Mouse (Mus musculus): ENCODE results near the gene Psme3. TPM values are rescaled to one million over a fixed set of nuclear protein-coding genes. Genes with fewer than 3 reads are reported as not detected.

Psme3 gene
- total and polyA plus RNA-seq, 2 experiments from 2014 or later: 74.0 to 76.5 TPM

DNA sequence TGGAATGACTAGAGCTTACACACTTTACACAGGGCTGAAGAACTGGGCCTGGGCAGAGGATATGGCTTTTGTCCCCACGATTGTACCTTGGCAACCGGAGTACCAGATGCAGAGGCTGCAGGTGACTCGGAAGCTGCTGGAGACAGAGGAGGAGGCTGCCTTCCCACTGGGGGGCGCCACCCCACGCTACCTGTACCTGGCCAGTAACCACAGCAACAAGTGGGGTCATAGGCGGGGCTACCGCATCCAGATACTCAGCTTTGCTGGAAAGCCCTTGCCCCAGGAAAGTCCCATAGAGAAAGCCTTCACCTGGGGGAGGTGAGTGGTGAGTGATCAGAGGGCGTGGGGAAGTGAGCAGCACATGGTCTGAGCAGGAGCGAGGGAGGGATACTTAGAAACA is 19.7 kb downstream of the Psme3 start:
- no peak overlapping the region for H3K4me3 ChIP-seq (ENCODE audit: low read depth, low read length)
- H3K4me2 ChIP-seq (ENCODE audit: low read depth, low read length, poor library complexity, severe bottlenecking): no peak overlapping the region
- 89% methylated on average over 9 of the region's 9 CpGs for WGBS
- DNase-seq (ENCODE audit: low spot score) (no peak), ATAC-seq (ENCODE audit: low FRiP score) (no peak)
- H3K27me3 ChIP-seq (ENCODE audit: insufficient read depth, low read length): no peaks in the 10 kb centered on the region
- TF ChIP-seq CTCF (IDR thresholded peaks at IDR 0.05): no peak
- no peaks in the 10 kb centered on the region for H3K9me3 ChIP-seq (ENCODE audit: low read length)
- no peak overlapping the region for H3K27ac ChIP-seq (ENCODE audit: low read depth, low read length)
- no peaks in the 10 kb centered on the region for H3K36me3 ChIP-seq (ENCODE audit: insufficient read depth, low read length)
- no peak overlapping the region for H3K9ac ChIP-seq (replicated peaks; ENCODE audit: low read length, poor library complexity, severe bottlenecking)
- peaks cover 11% of the 10 kb centered on the region; the same call in 1 of the 2 replicates for H3K4me1 ChIP-seq (ENCODE audit: insufficient read depth, low read length)

DNA sequence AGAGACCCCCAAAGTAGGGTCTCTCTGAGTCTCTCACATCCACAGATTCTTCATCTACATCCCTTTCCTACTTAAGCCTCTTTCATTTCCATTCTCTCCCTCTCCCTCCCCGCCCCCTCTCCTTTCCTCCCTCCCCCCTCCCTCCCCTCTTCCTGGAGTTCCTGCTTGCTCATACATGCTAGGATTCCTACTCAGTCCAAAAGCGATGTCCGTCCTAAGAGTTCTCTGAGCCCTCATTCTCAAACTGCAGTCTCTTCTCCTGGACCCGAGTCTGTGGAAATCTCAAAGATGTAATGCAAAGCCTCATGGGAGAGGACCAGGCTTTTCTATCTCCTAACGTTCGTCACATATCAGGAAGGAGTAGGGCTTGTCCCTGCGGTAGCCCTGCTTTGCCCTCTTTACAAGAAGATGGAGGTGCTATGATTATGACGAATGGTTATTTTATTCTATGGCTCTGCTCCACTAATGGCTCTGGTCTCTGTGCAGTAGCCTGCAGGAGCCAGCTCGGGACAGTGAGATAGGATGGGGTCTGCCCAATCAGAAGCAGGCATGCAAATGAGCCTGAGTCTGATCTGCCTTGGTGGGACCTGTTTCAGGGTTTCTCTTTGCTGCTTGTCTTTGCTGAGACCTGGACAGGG is 22.2 kb downstream of the Psme3 start:
- H3K9ac ChIP-seq (replicated peaks; ENCODE audit: low read length, poor library complexity, severe bottlenecking): peak overlapping the region; percentile 42; the same call in 1 of the 2 replicates
- DNase-seq (ENCODE audit: low spot score) (peak; percentile 64), ATAC-seq (ENCODE audit: low FRiP score) (peak; percentile 63)
- no peaks in the 10 kb centered on the region for H3K9me3 ChIP-seq (ENCODE audit: low read length)
- H3K4me2 ChIP-seq (ENCODE audit: low read depth, low read length, poor library complexity, severe bottlenecking): peak overlapping the region; percentile 37
- under 1% methylated on average over 8 of the region's 9 CpGs for WGBS
- H3K27ac ChIP-seq (ENCODE audit: low read depth, low read length): 0 out of 2 replicates have a peak overlapping the region, but pooled peaks have one; percentile 26
- no peaks in the 10 kb centered on the region for H3K27me3 ChIP-seq (ENCODE audit: insufficient read depth, low read length)
- H3K4me1 ChIP-seq (ENCODE audit: insufficient read depth, low read length): peaks cover 11% of the 10 kb centered on the region; the same call in 1 of the 2 replicates
- peak overlapping the region; percentile 27 for H3K4me3 ChIP-seq (ENCODE audit: low read depth, low read length)
- TF ChIP-seq CTCF (IDR thresholded peaks at IDR 0.05): no peak
- H3K36me3 ChIP-seq (ENCODE audit: insufficient read depth, low read length): no peaks in the 10 kb centered on the region

DNA sequence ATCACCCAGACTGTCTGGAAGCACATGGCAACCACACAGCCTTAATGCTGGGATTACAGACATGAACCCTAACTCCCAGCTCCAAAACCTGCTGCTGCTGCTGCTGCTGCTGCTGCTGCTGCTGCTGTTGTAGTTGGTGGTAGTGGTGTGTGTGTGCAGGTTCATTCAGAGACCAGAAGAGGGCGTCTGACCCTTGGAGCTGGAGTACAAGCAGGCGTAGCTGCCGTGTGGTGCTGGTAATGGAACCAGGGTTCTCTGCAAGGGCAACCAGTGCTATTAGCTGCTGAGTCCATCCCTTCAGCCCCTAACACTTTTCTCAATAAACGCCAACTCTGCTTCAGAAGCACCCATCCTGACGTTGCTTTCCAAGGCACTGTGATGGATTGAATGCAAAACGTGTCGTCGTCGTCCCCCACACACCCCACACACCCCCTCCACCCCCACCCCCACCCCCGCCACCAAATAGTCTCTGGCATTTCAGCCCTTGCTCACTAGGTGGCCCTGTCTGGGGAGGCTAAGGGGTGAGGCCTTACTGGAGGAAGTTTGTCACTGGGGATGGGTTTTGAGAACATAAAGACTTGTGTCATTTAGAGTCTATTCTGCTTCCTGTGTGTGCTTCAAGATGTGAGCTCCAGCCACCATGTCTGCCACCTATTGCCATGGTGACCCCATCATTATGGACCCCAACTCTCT is 31.2 kb downstream of the Psme3 start:
- Histone ChIP-seq H3K36me3 (ENCODE audit: insufficient read depth, low read length) (no peaks in the 10 kb centered on the region), H3K27me3 (ENCODE audit: insufficient read depth, low read length) (no peaks in the 10 kb centered on the region), H3K9ac (replicated peaks; ENCODE audit: low read length, poor library complexity, severe bottlenecking) (no peak overlapping the region), H3K4me2 (ENCODE audit: low read depth, low read length, poor library complexity, severe bottlenecking) (no peak overlapping the region), H3K9me3 (ENCODE audit: low read length) (no peaks in the 10 kb centered on the region), H3K27ac (ENCODE audit: low read depth, low read length) (no peak overlapping the region), H3K4me1 (ENCODE audit: insufficient read depth, low read length) (no peaks in the 10 kb centered on the region), H3K4me3 (ENCODE audit: low read depth, low read length) (no peak overlapping the region)
- 82% methylated on average over 10 of the region's 10 CpGs for WGBS
- ATAC-seq (ENCODE audit: low FRiP score) (no peak), DNase-seq (ENCODE audit: low spot score) (no peak)
- TF ChIP-seq CTCF (IDR thresholded peaks at IDR 0.05): no peak

DNA sequence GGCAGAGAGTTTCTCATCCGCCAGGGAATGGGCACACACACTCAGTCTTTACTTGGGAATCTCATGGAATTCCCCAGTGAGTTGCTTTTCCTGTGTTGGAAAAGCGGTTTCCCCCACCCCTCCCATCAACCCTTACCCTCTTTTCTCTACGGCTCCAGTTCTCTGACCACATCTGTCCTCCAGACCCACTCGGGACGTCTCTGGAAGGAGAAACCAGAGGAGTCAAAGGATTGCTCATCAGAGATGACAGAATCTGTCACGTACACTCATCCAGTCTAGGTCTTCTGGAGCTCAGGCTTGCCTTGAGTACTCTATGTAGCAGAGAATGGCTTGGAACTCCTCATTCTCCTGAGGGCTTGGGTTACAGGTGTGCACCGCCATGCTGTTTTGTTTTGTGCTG is 32.8 kb downstream of the Psme3 start:
- no peaks in the 10 kb centered on the region for H3K36me3 ChIP-seq (ENCODE audit: insufficient read depth, low read length)
- DNase-seq (ENCODE audit: low spot score) (no peak), ATAC-seq (ENCODE audit: low FRiP score) (no peak)
- no peaks in the 10 kb centered on the region for H3K4me1 ChIP-seq (ENCODE audit: insufficient read depth, low read length)
- H3K27me3 ChIP-seq (ENCODE audit: insufficient read depth, low read length): no peaks in the 10 kb centered on the region
- no peak overlapping the region for H3K4me3 ChIP-seq (ENCODE audit: low read depth, low read length)
- no peak overlapping the region for H3K4me2 ChIP-seq (ENCODE audit: low read depth, low read length, poor library complexity, severe bottlenecking)
- H3K9ac ChIP-seq (replicated peaks; ENCODE audit: low read length, poor library complexity, severe bottlenecking): no peak overlapping the region
- H3K27ac ChIP-seq (ENCODE audit: low read depth, low read length): no peak overlapping the region
- no peak for TF ChIP-seq CTCF (IDR thresholded peaks at IDR 0.05)
- no peaks in the 10 kb centered on the region for H3K9me3 ChIP-seq (ENCODE audit: low read length)
- 82% methylated on average over 7 of the region's 7 CpGs for WGBS

DNA sequence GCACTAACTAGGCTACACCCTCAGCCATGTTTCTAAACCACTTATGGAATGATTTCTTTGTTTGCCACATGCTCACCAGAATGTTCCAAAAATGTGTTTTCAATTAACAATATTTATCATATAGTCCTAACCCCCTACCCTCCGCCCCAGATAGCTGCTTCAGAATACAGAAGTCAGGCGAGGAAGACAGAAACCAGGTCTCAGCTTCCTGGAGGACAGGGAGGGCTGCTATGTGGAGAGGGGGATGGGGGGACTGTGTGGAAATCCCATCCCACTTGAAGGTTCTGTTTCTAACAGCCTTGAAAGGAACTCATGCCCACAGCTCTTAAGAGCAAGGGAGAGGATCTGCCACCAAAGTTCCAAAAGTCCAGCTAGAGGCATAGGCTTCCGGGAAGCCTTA is 33.2 kb downstream of the Psme3 start:
- Histone ChIP-seq H3K36me3 (ENCODE audit: insufficient read depth, low read length) (no peaks in the 10 kb centered on the region), H3K4me3 (ENCODE audit: low read depth, low read length) (no peak overlapping the region), H3K9me3 (ENCODE audit: low read length) (no peaks in the 10 kb centered on the region), H3K27me3 (ENCODE audit: insufficient read depth, low read length) (no peaks in the 10 kb centered on the region), H3K4me1 (ENCODE audit: insufficient read depth, low read length) (no peaks in the 10 kb centered on the region), H3K27ac (ENCODE audit: low read depth, low read length) (no peak overlapping the region), H3K4me2 (ENCODE audit: low read depth, low read length, poor library complexity, severe bottlenecking) (no peak overlapping the region), H3K9ac (replicated peaks; ENCODE audit: low read length, poor library complexity, severe bottlenecking) (no peak overlapping the region)
- DNase-seq (ENCODE audit: low spot score) (no peak), ATAC-seq (ENCODE audit: low FRiP score) (no peak)
- WGBS: 91% methylated on average over 3 of the region's 3 CpGs
- TF ChIP-seq CTCF (IDR thresholded peaks at IDR 0.05): no peak

DNA sequence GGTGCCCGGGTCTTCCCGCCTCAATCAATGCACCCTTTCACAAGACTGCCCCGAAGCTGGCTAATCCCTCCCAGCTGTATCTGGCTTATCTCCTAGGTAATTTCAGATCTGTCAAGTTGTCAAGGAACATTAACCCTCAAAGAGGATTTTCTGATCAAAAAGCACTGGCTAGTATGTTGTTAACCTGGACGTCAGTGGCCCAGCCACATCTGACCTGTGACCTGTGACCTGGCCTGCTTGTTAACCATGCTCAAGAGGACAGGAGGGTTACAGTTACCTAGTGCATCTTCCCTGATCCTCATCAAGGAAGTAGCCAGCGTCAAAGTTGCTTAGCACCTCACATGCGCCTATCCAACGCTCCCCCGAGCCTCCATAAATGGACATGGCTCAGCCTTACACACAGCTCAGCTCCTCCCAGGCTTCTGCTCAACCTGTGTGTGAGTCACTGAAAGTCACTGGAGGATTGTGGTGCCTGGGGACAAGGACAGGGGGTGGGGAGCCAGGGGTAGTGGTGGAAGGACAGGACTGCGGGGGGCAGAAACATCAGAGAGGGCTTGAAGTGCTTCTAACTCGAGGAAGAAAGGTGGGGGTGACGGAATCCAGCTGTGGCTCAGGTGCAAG is 35.2 kb downstream of the Psme3 start:
- Histone ChIP-seq H3K36me3 (ENCODE audit: insufficient read depth, low read length) (no peaks in the 10 kb centered on the region), H3K27ac (ENCODE audit: low read depth, low read length) (no peak overlapping the region), H3K4me2 (ENCODE audit: low read depth, low read length, poor library complexity, severe bottlenecking) (no peak overlapping the region), H3K27me3 (ENCODE audit: insufficient read depth, low read length) (no peaks in the 10 kb centered on the region), H3K9me3 (ENCODE audit: low read length) (no peaks in the 10 kb centered on the region), H3K9ac (replicated peaks; ENCODE audit: low read length, poor library complexity, severe bottlenecking) (no peak overlapping the region), H3K4me1 (ENCODE audit: insufficient read depth, low read length) (no peaks in the 10 kb centered on the region), H3K4me3 (ENCODE audit: low read depth, low read length) (no peak overlapping the region)
- 47% methylated on average over 11 of the region's 11 CpGs for WGBS
- no peak for TF ChIP-seq CTCF (IDR thresholded peaks at IDR 0.05)
- no peak for DNase-seq (ENCODE audit: low spot score)
- ATAC-seq (ENCODE audit: low FRiP score): no peak
